Mouse (Mus musculus) ovary, postnatal 10 days (tissue): ENCODE measurements around the gene Gm10135.
"Not testable (repeated sequence)": the region's sequence is repeated elsewhere in the genome, so short reads cannot be mapped to it uniquely, and the experiment has no call there.

Source experiments
- DNase-seq: peaks from one replicate; pipeline ENCODE4 v3.0.0; 2022; ENCODE audit warnings: low spot score

Gm10135 gene

GRCm38 (mm10) chr5:72960096-72960495 is 14.4 kb downstream of the Gm10135 start:
- DNase-seq: no peak

DNA sequence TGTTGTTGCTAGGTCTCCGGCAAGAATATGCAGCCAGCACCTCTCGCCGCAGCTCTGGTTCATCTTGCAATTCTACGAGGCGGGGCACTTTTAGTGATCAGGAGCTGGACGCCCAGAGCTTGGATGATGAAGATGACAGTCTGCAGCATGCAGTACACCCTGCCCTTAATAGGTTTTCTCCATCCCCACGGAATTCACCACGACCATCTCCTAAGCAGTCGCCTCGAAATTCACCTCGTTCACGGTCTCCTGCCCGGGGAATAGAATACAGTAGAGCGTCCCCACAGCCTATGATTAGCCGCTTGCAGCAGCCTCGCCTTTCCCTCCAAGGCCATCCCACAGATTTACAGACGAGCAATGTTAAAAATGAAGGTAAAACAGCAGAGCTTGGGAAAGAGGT is 17.2 kb downstream of the Gm10135 start:
- DNase-seq: no peak

GRCm38 (mm10) chr5:72953996-72954604 is 20.4 kb downstream of the Gm10135 start:
- no peak for DNase-seq

- DNase-seq: no peak
Measured at GRCm38 (mm10) chr5:72950252-72950651, 24.2 kb downstream of the Gm10135 start.

GRCm38 (mm10) chr5:72948136-72948535 is 26.4 kb downstream of the Gm10135 start:
- no peak for DNase-seq

GRCm38 (mm10) chr5:72940906-72941432 is 33.5 kb downstream of the Gm10135 start:
- DNase-seq: no peak

DNA sequence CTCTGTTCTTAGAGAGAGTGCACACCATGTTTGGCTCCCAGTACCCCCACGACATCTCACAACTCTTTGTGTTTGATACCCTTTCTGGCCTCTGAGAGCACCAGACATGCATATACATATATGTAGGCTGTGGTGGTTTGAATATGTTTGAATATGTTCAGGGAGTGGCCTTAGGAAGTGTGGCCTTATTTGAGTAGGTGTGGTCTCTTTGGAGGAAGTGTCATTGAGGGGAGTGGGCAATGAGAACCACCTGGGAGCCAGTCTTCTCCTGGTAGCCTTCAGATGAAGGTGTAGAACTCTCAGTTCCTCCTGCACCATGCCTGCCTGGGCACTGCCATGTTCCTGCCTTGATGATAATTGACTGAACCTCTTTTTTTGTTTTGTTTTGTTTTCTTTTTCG is 35.2 kb downstream of the Gm10135 start:
- DNase-seq: no peak

- not testable (repeated sequence) for DNase-seq
Measured at GRCm38 (mm10) chr5:72938421-72938820, 36.1 kb downstream of the Gm10135 start.

- DNase-seq: no peak
Measured at GRCm38 (mm10) chr5:72933026-72933675, 41.4 kb downstream of the Gm10135 start.

- no peak for DNase-seq
Measured at GRCm38 (mm10) chr5:72927074-72927473, 47.4 kb downstream of the Gm10135 start.

DNA sequence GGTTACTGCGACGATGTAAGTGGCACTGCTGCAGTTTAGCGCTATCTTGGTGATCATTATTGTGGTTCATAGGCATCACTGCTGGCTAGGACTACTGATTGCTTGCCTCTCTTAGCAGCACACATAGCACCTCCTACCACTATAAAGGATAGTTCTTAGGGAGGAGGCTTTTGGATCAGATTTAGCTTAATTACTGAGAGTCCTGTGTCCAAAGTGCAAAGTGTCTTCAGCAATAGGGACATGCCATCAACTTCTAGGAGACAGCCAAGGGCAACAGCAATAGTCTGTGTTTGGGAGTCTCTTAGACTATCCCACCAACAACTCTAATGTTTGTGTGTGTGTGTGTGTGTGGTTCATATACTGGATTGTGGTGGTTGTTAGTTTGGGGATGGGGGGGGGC is 51.7 kb downstream of the Gm10135 start:
- no peak for DNase-seq

GRCm38 (mm10) chr5:72921171-72921570 is 53.3 kb downstream of the Gm10135 start:
- no peak for DNase-seq

- no peak for DNase-seq
Measured at GRCm38 (mm10) chr5:72920416-72920815, 54.1 kb downstream of the Gm10135 start.

DNA sequence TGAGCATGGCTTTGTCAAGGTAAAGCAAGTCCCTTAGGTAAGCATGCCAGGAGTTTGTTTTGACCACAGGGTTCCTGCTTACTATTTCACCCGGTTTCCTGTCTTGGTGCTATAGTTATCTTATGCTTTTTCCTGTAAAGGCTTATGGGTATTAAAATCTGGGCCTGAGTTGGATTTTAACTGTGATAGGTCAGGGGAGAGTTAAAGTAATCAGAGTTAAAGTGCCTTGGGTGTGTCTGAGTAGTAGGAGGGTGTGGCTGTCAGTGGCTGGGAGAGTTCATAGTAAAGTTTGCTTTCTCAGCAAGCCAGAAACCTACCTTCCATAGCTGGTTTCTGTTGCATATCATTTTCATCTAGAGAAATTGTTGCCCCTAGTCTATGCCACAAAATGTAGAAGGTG is 57.7 kb downstream of the Gm10135 start:
- DNase-seq: no peak

- no peak for DNase-seq
Measured at GRCm38 (mm10) chr5:72916048-72916447, 58.5 kb downstream of the Gm10135 start.
